Mouse (Mus musculus) bone marrow, adult 2 months (tissue): ENCODE data around the gene Fam219a.

Experiments used
- CTCF ChIP-seq: fragments of 200-500 bp; IDR thresholded peaks from 2 replicates; pipeline ENCODE4 v1.5.1; 2011; ENCODE audit warnings: low read length, control low read depth; ENCODE audit not compliant: control insufficient read depth, insufficient read depth
- POLR2A ChIP-seq: fragments of 200-500 bp; IDR thresholded peaks from 2 replicates; pipeline ENCODE4 v1.6.1; 2011; ENCODE audit warnings: low read depth, mild to moderate bottlenecking, control low read depth, low read length, borderline replicate concordance; ENCODE audit not compliant: control insufficient read depth

- TF ChIP-seq POLR2A = no peak
- no peak for TF ChIP-seq CTCF
These were observed 69.7 kb downstream of the Fam219a start for GRCm38 (mm10) chr4:41499619-41500018.
